Mouse (Mus musculus) lung, embryonic 14.5 days (tissue): Measurements from ENCODE around the gene Mrpl44. TPM values are rescaled to one million over a fixed set of nuclear protein-coding genes. Genes with fewer than 3 reads are reported as not detected.

Source experiments
- ATAC-seq: fragments of 200-750 bp; cut with Nextera tagmentation; 2 replicates; pipeline ENCODE4 v1.8.0; 2017; ENCODE audit warnings: mild to moderate bottlenecking, moderate TSS enrichment, moderate library complexity; ENCODE audit not compliant: insufficient read depth
- DNase-seq: peaks from one replicate; pipeline ENCODE4 v3.0.0-alpha.2; 2015
- H3K27ac ChIP-seq: fragments of 300-500 bp; sonication (generic); 2 replicates; pipeline ENCODE4 v1.5.1; 2014; ENCODE audit warnings: low read depth, mild to moderate bottlenecking, moderate library complexity
- H3K27me3 ChIP-seq: fragments of 300-500 bp; sonication (generic); 2 replicates; pipeline ENCODE4 v1.6.1; 2014; ENCODE audit warnings: low read length, control low read depth; ENCODE audit not compliant: insufficient read depth
- H3K36me3 ChIP-seq: fragments of 300-500 bp; sonication (generic); 2 replicates; pipeline ENCODE4 v1.6.1; 2014; ENCODE audit warnings: control low read depth; ENCODE audit not compliant: insufficient read depth
- H3K4me1 ChIP-seq: fragments of 300-500 bp; sonication (generic); 2 replicates; pipeline ENCODE4 v1.6.1; 2014; ENCODE audit warnings: antibody characterized with exemption, control low read depth; ENCODE audit not compliant: insufficient read depth
- H3K4me2 ChIP-seq: fragments of 300-500 bp; sonication (generic); 2 replicates; pipeline ENCODE4 v1.6.1; 2014; ENCODE audit warnings: mild to moderate bottlenecking
- H3K4me3 ChIP-seq: fragments of 300-500 bp; sonication (generic); 2 replicates; pipeline ENCODE4 v1.5.1; 2014; ENCODE audit warnings: low read depth, low read length
- H3K9ac ChIP-seq: fragments of 300-500 bp; sonication (generic); 2 replicates; pipeline ENCODE4 v1.6.1; 2014
- H3K9me3 ChIP-seq: fragments of 300-500 bp; sonication (generic); 2 replicates; pipeline ENCODE4 v1.6.1; 2016; ENCODE audit warnings: low read depth, low read length, control low read depth
- CTCF ChIP-seq: IDR thresholded peaks from 2 replicates; pipeline ENCODE4 v1.5.1; 2016; ENCODE audit warnings: antibody characterized with exemption, low read depth
- WGBS: fragments of 180-500 bp; shearing (Covaris S2); extraction: QIAGEN DNeasy Blood & Tissue Kit; methylation state at CpG from one replicate; pipeline ENCODE4 v1.1.7; 2014; 5-methylcytosine and 5-hydroxymethylcytosine counted together
- polyA plus RNA-seq: library from polyadenylated mRNA; unstranded; fragments of >200 nt; fragmentation: Nextera tagmentation; extraction: Ambion mirVana; gene quantifications from 2 replicates; pipeline ENCODE4 v1.2.1, GENCODE M21; 2014

The Mrpl44 gene
- polyA plus RNA-seq, 1 experiment from 2014 or later: 52.8 TPM

DNA sequence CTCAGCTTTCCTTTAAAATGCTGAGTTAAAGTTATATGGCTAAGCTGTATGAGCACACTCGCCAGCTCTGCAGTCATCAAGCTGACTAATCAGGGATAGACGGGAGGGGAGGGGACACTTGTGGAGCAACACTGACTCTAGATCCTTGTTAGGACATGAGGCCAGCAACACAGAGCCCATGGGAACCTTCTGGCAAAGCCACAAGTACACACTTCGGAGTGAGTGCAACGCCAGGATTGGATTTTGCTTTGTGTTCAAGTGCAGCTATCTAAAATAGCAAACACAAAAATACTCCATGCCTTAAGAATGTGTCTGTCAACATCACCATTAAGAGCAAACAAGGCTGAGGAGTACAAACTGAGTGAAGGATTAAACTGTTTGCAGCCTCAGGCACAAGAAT is 29.8 kb upstream of the Mrpl44 start:
- DNase-seq (peak; percentile 50), ATAC-seq (peak; percentile 84)
- Histone ChIP-seq H3K27me3 (no peaks in the 10 kb centered on the region), H3K9me3 (no peaks in the 10 kb centered on the region), H3K4me2 (no peak overlapping the region), H3K36me3 (no peaks in the 10 kb centered on the region), H3K9ac (no peak overlapping the region), H3K4me3 (no peak overlapping the region), H3K27ac (no peak overlapping the region), H3K4me1 (no peaks in the 10 kb centered on the region)
- WGBS: 51% methylated on average over 4 of the region's 4 CpGs
- TF ChIP-seq CTCF: no peak

DNA sequence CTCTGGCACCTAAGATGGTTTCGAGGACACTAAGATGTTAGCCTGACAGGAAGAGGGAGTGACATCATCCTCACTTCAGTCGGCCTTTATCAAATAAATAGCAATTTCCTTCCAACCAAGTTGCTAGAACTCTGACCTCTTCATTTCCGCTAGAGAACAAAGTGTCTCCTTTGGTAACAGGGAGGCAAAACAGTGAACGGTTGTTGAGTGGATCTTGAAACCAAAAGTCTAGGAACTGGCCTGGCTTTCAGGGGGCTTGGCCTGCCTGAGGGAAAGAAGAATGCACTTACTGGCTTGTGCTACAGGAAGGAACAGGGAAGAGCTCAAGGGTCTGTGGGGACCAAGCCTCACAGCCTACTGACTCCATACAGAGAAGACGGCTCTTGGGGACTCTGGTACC is 24.6 kb upstream of the Mrpl44 start:
- Histone ChIP-seq H3K27ac (peak overlapping the region; percentile 68), H3K9ac (no peak overlapping the region), H3K27me3 (no peaks in the 10 kb centered on the region), H3K4me3 (no peak overlapping the region), H3K4me2 (no peak overlapping the region), H3K36me3 (no peaks in the 10 kb centered on the region), H3K4me1 (no peaks in the 10 kb centered on the region), H3K9me3 (no peaks in the 10 kb centered on the region)
- 45% methylated on average over 5 of the region's 5 CpGs for WGBS
- DNase-seq (peak; percentile 54), ATAC-seq (peak; percentile 31; the same call in 1 of the 2 replicates)
- no peak for TF ChIP-seq CTCF

DNA sequence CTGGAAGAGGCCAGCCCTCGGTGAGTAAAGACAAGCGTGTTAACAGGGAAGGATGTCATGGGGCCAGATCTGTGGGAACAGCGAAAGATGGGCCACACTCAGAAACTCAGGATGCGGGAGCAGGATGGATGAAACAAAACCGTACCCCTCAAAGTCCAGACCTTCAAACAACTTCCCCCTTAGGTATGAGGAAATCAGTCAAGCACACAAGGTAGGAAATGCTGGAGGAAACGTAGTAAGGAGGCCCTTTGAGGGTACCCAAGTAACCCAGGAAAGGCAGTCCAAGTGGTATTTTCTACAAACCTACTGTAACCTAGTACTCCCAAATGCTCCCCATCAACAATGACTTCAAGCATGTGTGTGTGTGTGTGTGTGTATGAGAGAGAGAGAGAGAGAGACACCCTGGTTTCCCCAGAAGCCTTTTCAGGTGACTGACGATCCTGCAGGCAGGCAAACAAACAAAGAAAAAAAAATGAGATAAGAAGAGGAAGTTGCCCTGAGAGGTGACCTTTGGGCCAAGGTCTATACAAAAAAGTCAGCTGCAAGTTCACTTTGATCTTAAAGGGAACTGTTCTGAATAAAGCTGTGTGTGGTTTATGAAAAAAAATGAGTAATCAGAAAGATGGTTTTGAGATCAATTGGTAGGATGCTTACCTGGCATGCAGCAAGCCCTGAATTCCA is 23.7 kb upstream of the Mrpl44 start:
- H3K4me3 ChIP-seq: no peak overlapping the region
- no peaks in the 10 kb centered on the region for H3K9me3 ChIP-seq
- ATAC-seq (no peak), DNase-seq (no peak)
- TF ChIP-seq CTCF: no peak
- H3K4me1 ChIP-seq: no peaks in the 10 kb centered on the region
- H3K9ac ChIP-seq: no peak overlapping the region
- no peaks in the 10 kb centered on the region for H3K36me3 ChIP-seq
- 57% methylated on average over 7 of the region's 7 CpGs for WGBS
- H3K4me2 ChIP-seq: no peak overlapping the region
- H3K27me3 ChIP-seq: no peaks in the 10 kb centered on the region
- H3K27ac ChIP-seq: no peak overlapping the region; the same call in 1 of the 2 replicates

DNA sequence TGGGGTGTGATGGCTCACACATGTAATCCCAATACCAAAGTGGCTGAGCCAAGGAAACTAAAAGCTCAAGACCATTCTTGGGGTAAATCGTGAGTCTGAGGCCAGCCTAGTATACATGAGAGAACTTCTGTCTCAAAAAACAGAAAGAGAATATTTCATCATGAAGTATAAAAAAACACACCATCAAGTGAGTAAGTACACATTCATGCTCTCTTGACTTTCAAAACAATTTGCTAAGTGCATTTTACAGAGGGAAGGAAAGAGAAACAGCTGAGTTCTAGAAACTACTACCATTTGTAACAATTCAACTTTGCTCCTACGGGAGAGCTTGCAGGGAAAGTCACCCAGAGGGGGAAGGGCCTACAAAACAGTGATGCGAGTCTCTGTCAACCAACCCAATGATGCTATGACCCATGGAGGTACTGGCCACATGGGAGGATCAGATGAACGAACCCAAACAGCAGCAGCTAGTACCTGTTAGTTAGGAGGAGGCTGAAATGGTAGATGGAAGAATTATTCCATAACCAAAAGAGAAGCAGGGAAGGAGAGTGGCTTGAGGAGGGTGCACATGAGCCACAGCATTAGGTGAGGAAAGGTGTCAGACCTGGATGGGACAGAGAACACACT is 23.0 kb upstream of the Mrpl44 start:
- Histone ChIP-seq H3K4me2 (no peak overlapping the region), H3K27ac (no peak overlapping the region), H3K9ac (no peak overlapping the region), H3K27me3 (no peaks in the 10 kb centered on the region), H3K4me3 (no peak overlapping the region), H3K36me3 (no peaks in the 10 kb centered on the region), H3K4me1 (no peaks in the 10 kb centered on the region), H3K9me3 (no peaks in the 10 kb centered on the region)
- TF ChIP-seq CTCF: no peak
- WGBS: 68% methylated on average over 4 of the region's 4 CpGs
- DNase-seq (no peak), ATAC-seq (no peak)

DNA sequence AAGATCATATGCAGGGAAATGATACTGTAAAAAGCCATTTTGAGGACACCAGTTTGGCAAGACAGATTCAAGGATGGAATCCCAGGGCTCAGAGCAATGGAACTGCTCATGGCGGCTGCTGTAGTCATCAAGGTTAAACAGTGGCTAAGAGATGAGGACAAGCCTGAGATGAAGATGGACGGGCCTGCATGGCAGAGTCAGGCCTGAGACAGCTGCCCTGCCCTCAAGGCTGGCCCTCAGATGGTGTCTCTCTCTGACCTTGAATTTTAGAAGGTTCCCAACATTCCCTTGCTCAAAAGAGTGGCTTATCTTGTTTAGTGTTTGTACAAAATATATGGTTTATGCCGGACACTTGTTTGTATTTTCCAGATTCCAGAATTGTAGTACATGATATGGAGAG is 22.4 kb upstream of the Mrpl44 start:
- H3K4me2 ChIP-seq: no peak overlapping the region
- 75% methylated on average over 3 of the region's 3 CpGs for WGBS
- no peaks in the 10 kb centered on the region for H3K9me3 ChIP-seq
- ATAC-seq (no peak), DNase-seq (no peak)
- H3K27me3 ChIP-seq: no peaks in the 10 kb centered on the region
- no peak for TF ChIP-seq CTCF
- no peak overlapping the region for H3K27ac ChIP-seq
- no peak overlapping the region for H3K4me3 ChIP-seq
- H3K4me1 ChIP-seq: no peaks in the 10 kb centered on the region
- H3K9ac ChIP-seq: no peak overlapping the region
- H3K36me3 ChIP-seq: no peaks in the 10 kb centered on the region

DNA sequence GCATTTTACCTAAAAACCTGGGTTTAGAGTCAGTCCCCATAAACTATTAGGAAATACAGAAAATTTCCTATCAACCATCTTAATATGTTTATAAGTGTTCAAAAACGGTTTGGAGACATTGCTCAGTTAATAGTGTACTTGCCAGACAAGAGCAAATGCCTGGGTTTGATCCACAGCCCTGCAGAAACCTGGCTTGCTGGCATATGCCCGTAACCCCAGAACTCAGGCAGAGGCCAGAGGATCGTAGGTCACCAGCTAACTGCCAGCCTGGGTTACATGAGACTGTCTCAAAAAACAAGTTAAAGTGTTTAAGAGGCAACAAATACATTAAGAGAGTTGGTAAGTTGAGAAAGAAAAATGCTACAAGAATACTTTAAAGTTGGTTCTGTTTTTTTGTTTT is 20.9 kb upstream of the Mrpl44 start:
- Histone ChIP-seq H3K9me3 (no peaks in the 10 kb centered on the region), H3K9ac (no peak overlapping the region), H3K27me3 (no peaks in the 10 kb centered on the region), H3K4me2 (no peak overlapping the region), H3K4me1 (no peaks in the 10 kb centered on the region), H3K27ac (no peak overlapping the region), H3K4me3 (no peak overlapping the region), H3K36me3 (no peaks in the 10 kb centered on the region)
- 88% methylated on average over 3 of the region's 3 CpGs for WGBS
- DNase-seq (no peak), ATAC-seq (no peak)
- TF ChIP-seq CTCF: no peak

DNA sequence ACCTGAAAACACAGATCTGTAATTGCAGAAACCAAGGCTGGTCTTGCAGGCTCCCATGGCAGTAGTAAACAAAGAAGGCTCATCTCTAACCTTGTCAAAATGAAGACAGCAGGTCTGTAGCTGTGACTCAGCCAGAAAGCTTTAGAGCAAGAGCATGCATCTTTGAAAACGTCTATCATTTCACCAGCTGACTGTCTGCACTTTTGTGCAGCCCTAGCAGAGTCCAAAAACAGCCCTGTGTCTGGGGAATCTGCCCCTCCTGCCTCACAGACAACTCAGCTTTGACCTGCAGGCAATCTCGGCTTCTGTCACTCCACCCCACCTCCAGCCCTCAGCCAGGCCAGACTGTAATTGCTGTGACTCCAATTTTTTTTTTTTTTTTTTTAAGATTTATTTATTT is 20.4 kb upstream of the Mrpl44 start:
- no peaks in the 10 kb centered on the region for H3K36me3 ChIP-seq
- 34% methylated on average over 2 of the region's 2 CpGs for WGBS
- DNase-seq: no peak
- H3K27ac ChIP-seq: no peak overlapping the region
- H3K9me3 ChIP-seq: no peaks in the 10 kb centered on the region
- no peak overlapping the region for H3K4me2 ChIP-seq
- no peaks in the 10 kb centered on the region for H3K27me3 ChIP-seq
- no peak overlapping the region for H3K9ac ChIP-seq
- no peak for TF ChIP-seq CTCF
- ATAC-seq: no peak
- H3K4me3 ChIP-seq: no peak overlapping the region
- no peaks in the 10 kb centered on the region for H3K4me1 ChIP-seq
